Mouse (Mus musculus): Measurements from ENCODE around the gene Gm3415. TPM values are rescaled to one million over a fixed set of nuclear protein-coding genes. Genes with fewer than 3 reads are reported as not detected.
"Not testable (repeated sequence)": the region's sequence is repeated elsewhere in the genome, so short reads cannot be mapped to it uniquely, and the experiment has no call there.

The Gm3415 gene
- polyA plus RNA-seq, 1 experiment from 2014 or later: not detected

GRCm38 (mm10) chr5:146585307-146585651, 29.3 kb downstream of the Gm3415 start:
- peak; percentile 17; the same call in 1 of the 2 replicates for ATAC-seq (ENCODE audit: low FRiP score, low read depth)
- Histone ChIP-seq H3K9ac (peak overlapping the region; percentile 58), H3K4me1 (peaks cover 26% of the 10 kb centered on the region), H3K27me3 (peaks cover 54% of the 10 kb centered on the region), H3K4me3 (peak overlapping the region; percentile 57), H3K27ac (no peak overlapping the region), H3K4me2 (replicated peaks) (peak overlapping the region; percentile 97), H3K36me3 (no peaks in the 10 kb centered on the region), H3K9me3 (no peaks in the 10 kb centered on the region)
- WGBS: 3% methylated on average over 10 of the region's 10 CpGs

- Histone ChIP-seq H3K4me3 (no peak overlapping the region), H3K27me3 (peaks cover 53% of the 10 kb centered on the region), H3K9ac (no peak overlapping the region), H3K36me3 (no peaks in the 10 kb centered on the region), H3K9me3 (no peaks in the 10 kb centered on the region), H3K27ac (no peak overlapping the region), H3K4me2 (replicated peaks) (no peak overlapping the region), H3K4me1 (peaks cover 34% of the 10 kb centered on the region)
- 71% methylated on average over 8 of the region's 8 CpGs for WGBS
- no peak for ATAC-seq (ENCODE audit: low FRiP score, low read depth)
Measured at GRCm38 (mm10) chr5:146586357-146587070, 30.6 kb downstream of the Gm3415 start.

- no peak for ATAC-seq (ENCODE audit: low FRiP score, low read depth)
- Histone ChIP-seq H3K9me3 (no peaks in the 10 kb centered on the region), H3K9ac (no peak overlapping the region), H3K4me3 (no peak overlapping the region), H3K4me2 (replicated peaks) (no peak overlapping the region), H3K27ac (no peak overlapping the region), H3K36me3 (no peaks in the 10 kb centered on the region), H3K27me3 (peaks cover 17% of the 10 kb centered on the region), H3K4me1 (peaks cover 14% of the 10 kb centered on the region; the same call in 1 of the 2 replicates)
- 24% methylated on average over 4 of the region's 4 CpGs for WGBS
Measured at GRCm38 (mm10) chr5:146590987-146591386, 35.1 kb downstream of the Gm3415 start.

DNA sequence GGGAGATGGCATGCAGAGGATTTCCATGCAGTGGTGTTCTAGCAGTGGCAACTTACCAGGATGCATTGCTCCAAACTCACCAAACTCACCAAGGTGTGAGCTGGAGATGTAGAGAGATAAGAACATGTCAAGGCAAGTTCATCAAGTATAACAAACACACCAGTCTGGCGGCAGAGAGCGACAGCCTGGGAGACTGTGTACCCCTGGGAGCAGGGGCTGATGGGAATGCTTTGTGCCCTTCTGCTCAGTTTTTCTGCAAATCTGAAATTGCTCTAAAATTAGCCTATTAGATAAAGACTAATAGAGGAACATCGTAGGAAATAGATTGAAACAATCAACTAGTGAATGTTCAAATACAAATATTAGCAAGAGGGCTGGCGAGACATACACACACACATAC, 35.7 kb downstream of the Gm3415 start:
- Histone ChIP-seq H3K27ac (no peak overlapping the region), H3K27me3 (peaks cover 10% of the 10 kb centered on the region; the same call in 1 of the 2 replicates), H3K9me3 (no peaks in the 10 kb centered on the region), H3K4me3 (no peak overlapping the region), H3K36me3 (no peaks in the 10 kb centered on the region), H3K4me2 (replicated peaks) (no peak overlapping the region), H3K4me1 (peaks cover 14% of the 10 kb centered on the region; the same call in 1 of the 2 replicates), H3K9ac (no peak overlapping the region)
- ATAC-seq (ENCODE audit: low FRiP score, low read depth): no peak
- 92% methylated on average over 4 of the region's 4 CpGs for WGBS

GRCm38 (mm10) chr5:146592580-146592979, 36.6 kb downstream of the Gm3415 start:
- WGBS: 82% methylated on average over 5 of the region's 5 CpGs
- H3K4me2 ChIP-seq (replicated peaks): no peak overlapping the region
- no peak overlapping the region for H3K27ac ChIP-seq
- no peaks in the 10 kb centered on the region for H3K9me3 ChIP-seq
- no peak overlapping the region for H3K9ac ChIP-seq
- H3K36me3 ChIP-seq: no peaks in the 10 kb centered on the region
- peaks cover 14% of the 10 kb centered on the region; the same call in 1 of the 2 replicates for H3K4me1 ChIP-seq
- no peak overlapping the region for H3K4me3 ChIP-seq
- ATAC-seq (ENCODE audit: low FRiP score, low read depth): no peak
- H3K27me3 ChIP-seq: 0 out of 2 replicates have a peak, but pooled peaks cover 3% of the 10 kb centered on the region

GRCm38 (mm10) chr5:146596612-146597502, 40.9 kb downstream of the Gm3415 start:
- no peak overlapping the region for H3K4me2 ChIP-seq (replicated peaks)
- no peaks in the 10 kb centered on the region for H3K36me3 ChIP-seq
- no peaks in the 10 kb centered on the region for H3K27me3 ChIP-seq
- no peak overlapping the region for H3K9ac ChIP-seq
- H3K4me3 ChIP-seq: no peak overlapping the region
- no peaks in the 10 kb centered on the region for H3K9me3 ChIP-seq
- 72% methylated on average over 18 of the region's 18 CpGs for WGBS
- no peak overlapping the region for H3K27ac ChIP-seq
- no peaks in the 10 kb centered on the region for H3K4me1 ChIP-seq
- no peak for ATAC-seq (ENCODE audit: low FRiP score, low read depth)

DNA sequence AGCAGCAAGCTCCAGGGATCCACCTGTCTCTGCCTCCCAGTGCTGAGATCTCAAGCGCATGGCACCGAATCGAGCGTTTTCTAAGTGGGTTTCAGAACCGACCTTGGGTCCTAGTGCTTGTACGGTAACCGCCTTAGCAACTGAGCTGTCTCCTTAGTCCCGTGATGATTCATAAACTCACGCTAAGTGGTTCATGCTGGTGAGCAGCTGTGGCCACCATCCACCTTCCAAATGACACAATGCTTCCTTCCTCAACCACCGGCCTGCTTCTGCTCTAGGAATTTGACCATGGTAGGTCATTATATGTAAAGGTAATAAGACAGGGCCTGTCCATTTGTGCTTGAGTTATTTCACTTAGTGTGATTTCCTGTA, 41.6 kb downstream of the Gm3415 start:
- Histone ChIP-seq H3K36me3 (no peaks in the 10 kb centered on the region), H3K4me2 (replicated peaks) (no peak overlapping the region), H3K9me3 (no peaks in the 10 kb centered on the region), H3K27ac (no peak overlapping the region), H3K9ac (no peak overlapping the region), H3K27me3 (no peaks in the 10 kb centered on the region), H3K4me3 (no peak overlapping the region), H3K4me1 (no peaks in the 10 kb centered on the region)
- 93% methylated on average over 10 of the region's 10 CpGs for WGBS
- ATAC-seq (ENCODE audit: low FRiP score, low read depth): no peak

- Histone ChIP-seq H3K4me1 (no peaks in the 10 kb centered on the region), H3K4me3 (no peak overlapping the region), H3K36me3 (no peaks in the 10 kb centered on the region), H3K27ac (no peak overlapping the region), H3K27me3 (no peaks in the 10 kb centered on the region), H3K4me2 (replicated peaks) (no peak overlapping the region), H3K9me3 (no peaks in the 10 kb centered on the region), H3K9ac (no peak overlapping the region)
- ATAC-seq (ENCODE audit: low FRiP score, low read depth): no peak
- 89% methylated on average over 27 of the region's 27 CpGs for WGBS
Measured at GRCm38 (mm10) chr5:146598215-146599119, 42.5 kb downstream of the Gm3415 start.

GRCm38 (mm10) chr5:146599216-146599615, 43.3 kb downstream of the Gm3415 start:
- 83% methylated on average over 7 of the region's 7 CpGs for WGBS
- not testable (repeated sequence) for H3K27ac ChIP-seq; ATAC-seq (ENCODE audit: low FRiP score, low read depth); H3K4me2 ChIP-seq (replicated peaks); H3K27me3 ChIP-seq; H3K9ac ChIP-seq; H3K4me3 ChIP-seq; H3K4me1 ChIP-seq; H3K9me3 ChIP-seq; H3K36me3 ChIP-seq

DNA sequence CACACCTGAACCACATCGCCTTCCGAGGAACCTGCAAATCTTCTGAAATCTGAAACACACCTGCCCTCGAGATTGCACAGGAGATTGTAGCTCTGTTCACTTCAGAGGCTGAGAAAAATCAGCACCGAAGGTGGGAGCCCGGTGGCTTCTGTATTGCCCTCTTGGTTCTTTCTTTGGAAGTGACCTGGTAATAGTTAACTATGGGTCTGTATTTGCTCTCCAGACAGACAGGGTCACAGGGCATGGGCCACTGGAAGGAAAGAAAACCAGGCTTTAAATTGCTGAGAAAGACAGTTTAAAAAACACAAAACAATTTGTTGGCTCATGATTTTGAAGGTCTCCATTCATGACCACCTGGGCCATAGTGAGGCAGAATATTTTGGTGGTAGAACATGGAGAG, 44.0 kb downstream of the Gm3415 start:
- Histone ChIP-seq H3K4me3 (no peak overlapping the region), H3K27ac (no peak overlapping the region), H3K9ac (no peak overlapping the region), H3K27me3 (no peaks in the 10 kb centered on the region), H3K36me3 (no peaks in the 10 kb centered on the region), H3K9me3 (no peaks in the 10 kb centered on the region), H3K4me2 (replicated peaks) (no peak overlapping the region), H3K4me1 (no peaks in the 10 kb centered on the region)
- WGBS: 79% methylated on average over 5 of the region's 5 CpGs
- ATAC-seq (ENCODE audit: low FRiP score, low read depth): no peak

DNA sequence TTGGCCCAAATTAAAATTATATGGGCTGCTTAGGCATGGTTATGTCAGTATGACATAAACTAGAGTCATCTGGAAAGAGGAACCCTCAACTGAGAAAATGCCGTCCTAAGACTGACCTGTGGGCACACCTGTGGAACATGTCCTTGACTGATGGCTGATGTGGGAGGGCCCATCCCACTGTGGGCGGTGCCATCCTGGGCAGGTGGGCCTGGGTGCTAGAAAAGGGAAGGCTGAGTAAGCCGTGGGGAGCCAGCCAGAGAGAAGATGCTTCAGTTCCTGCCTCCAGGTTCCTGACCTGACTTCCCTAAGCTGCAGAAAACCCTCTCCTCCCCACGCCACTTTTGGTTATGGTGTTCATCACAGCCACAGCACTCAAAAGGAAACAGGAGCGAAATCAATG, 50.3 kb downstream of the Gm3415 start:
- Histone ChIP-seq H3K36me3 (no peaks in the 10 kb centered on the region), H3K4me3 (no peak overlapping the region), H3K4me1 (peaks cover 9% of the 10 kb centered on the region), H3K9ac (no peak overlapping the region), H3K27me3 (no peaks in the 10 kb centered on the region), H3K9me3 (no peaks in the 10 kb centered on the region), H3K4me2 (replicated peaks) (no peak overlapping the region), H3K27ac (no peak overlapping the region)
- 74% methylated on average over 5 of the region's 5 CpGs for WGBS
- ATAC-seq (ENCODE audit: low FRiP score, low read depth): no peak

- no peak for ATAC-seq (ENCODE audit: low FRiP score, low read depth)
- Histone ChIP-seq H3K4me3 (no peak overlapping the region), H3K27me3 (no peaks in the 10 kb centered on the region), H3K4me1 (peaks cover 16% of the 10 kb centered on the region), H3K9ac (no peak overlapping the region), H3K4me2 (replicated peaks) (no peak overlapping the region), H3K36me3 (no peaks in the 10 kb centered on the region), H3K9me3 (no peaks in the 10 kb centered on the region), H3K27ac (no peak overlapping the region)
- 82% methylated on average over 5 of the region's 5 CpGs for WGBS
Measured at GRCm38 (mm10) chr5:146606895-146607294, 51.0 kb downstream of the Gm3415 start.

Measured in limb, embryonic 13.5 days (tissue).